Mouse (Mus musculus) small intestine, adult 2 months (tissue): Measurements from ENCODE around the gene Sptbn2. TPM values are rescaled to one million over a fixed set of nuclear protein-coding genes. Genes with fewer than 3 reads are reported as not detected.

Source experiments
- H3K27ac ChIP-seq: fragments of 200-500 bp; 2 replicates; pipeline ENCODE4 v1.5.1; 2012; ENCODE audit warnings: low read depth, low read length, control low read depth, inconsistent platforms; ENCODE audit not compliant: insufficient read depth
- H3K27me3 ChIP-seq: fragments of 200-500 bp; 2 replicates; pipeline ENCODE4 v1.6.1; 2012; ENCODE audit warnings: mild to moderate bottlenecking, moderate library complexity, low read length, inconsistent platforms; ENCODE audit not compliant: control insufficient read depth, insufficient read depth
- H3K36me3 ChIP-seq: fragments of 200-500 bp; 2 replicates; pipeline ENCODE4 v1.6.1; 2012; ENCODE audit warnings: mild to moderate bottlenecking, low read length, control low read depth, inconsistent platforms; ENCODE audit not compliant: control insufficient read depth, insufficient read depth
- H3K4me1 ChIP-seq: fragments of 200-500 bp; 2 replicates; pipeline ENCODE4 v1.6.1; 2012; ENCODE audit warnings: low read length, inconsistent platforms, mixed read lengths; ENCODE audit not compliant: control insufficient read depth, insufficient read depth, insufficient read length
- H3K4me3 ChIP-seq: fragments of 200-500 bp; 2 replicates; pipeline ENCODE4 v1.5.1; 2012; ENCODE audit warnings: low read depth, mild to moderate bottlenecking, control low read depth, inconsistent platforms, low read length, moderate library complexity
- CTCF ChIP-seq: fragments of 200-500 bp; IDR thresholded peaks from 2 replicates; pipeline ENCODE4 v1.5.1; 2012; ENCODE audit warnings: low read depth, mild to moderate bottlenecking, control low read depth, inconsistent platforms, low read length, moderate library complexity, mixed read lengths; ENCODE audit not compliant: insufficient replicate concordance, insufficient read length; ENCODE audit errors: extremely low read depth
- POLR2A ChIP-seq: fragments of 200-500 bp; IDR thresholded peaks from 2 replicates; pipeline ENCODE4 v1.6.1; 2012; ENCODE audit warnings: low read depth, mild to moderate bottlenecking, control low read depth, inconsistent platforms, low read length, moderate library complexity
- whole genome bisulfite sequencing: fragments of 180-500 bp; shearing (Covaris S2); methylation state at CpG from one replicate; pipeline ENCODE4 v1.1.7; 2018; 5-methylcytosine and 5-hydroxymethylcytosine counted together
- polyA plus RNA-seq: library from polyadenylated mRNA; depleted of rRNA; stranded (reverse); fragments of >200 nt; gene quantifications from 2 replicates; pipeline ENCODE4 v1.2.3, GENCODE M21; 2012

Sptbn2 gene
- polyA plus RNA-seq, 1 experiment, result 0.19 TPM

- H3K27ac ChIP-seq, result no peak overlapping the region
- no peaks in the 10 kb centered on the region for H3K4me1 ChIP-seq
- 82% methylated on average over 14 of the region's 14 CpGs for WGBS
- TF ChIP-seq CTCF, result no peak
- TF ChIP-seq POLR2A, result no peak
- no peaks in the 10 kb centered on the region for H3K36me3 ChIP-seq
- H3K4me3 ChIP-seq, result no peak overlapping the region
- no peaks in the 10 kb centered on the region for H3K27me3 ChIP-seq
Observed at GRCm38 (mm10) chr19:4744026-4744425, 33.1 kb downstream of the Sptbn2 start.

- Histone ChIP-seq H3K27me3 (no peaks in the 10 kb centered on the region), H3K4me3 (no peak overlapping the region), H3K4me1 (no peaks in the 10 kb centered on the region), H3K36me3 (no peaks in the 10 kb centered on the region), H3K27ac (no peak overlapping the region)
- 51% methylated on average over 9 of the region's 9 CpGs for WGBS
- TF ChIP-seq CTCF (no peak), POLR2A (no peak)
Observed at GRCm38 (mm10) chr19:4745057-4745456, 34.1 kb downstream of the Sptbn2 start.

DNA sequence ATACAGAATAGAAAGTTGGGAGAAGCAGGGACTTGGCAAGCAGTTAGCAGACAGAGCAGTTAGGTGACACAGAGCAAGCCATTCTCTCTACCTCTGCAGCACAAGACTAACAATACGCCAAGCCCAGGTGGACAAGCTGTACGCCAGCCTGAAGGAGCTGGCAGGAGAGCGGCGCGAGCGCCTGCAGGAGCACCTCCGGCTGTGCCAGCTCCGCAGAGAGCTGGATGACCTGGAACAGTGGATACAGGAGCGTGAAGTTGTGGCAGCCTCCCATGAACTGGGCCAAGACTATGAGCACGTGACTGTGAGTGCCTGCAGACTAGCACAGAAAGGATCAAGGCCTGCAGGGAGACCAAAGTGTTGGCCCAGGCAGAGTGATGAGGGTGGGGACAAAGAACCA lies 34.7 kb downstream of the Sptbn2 start:
- Histone ChIP-seq H3K4me1 (no peaks in the 10 kb centered on the region), H3K4me3 (no peak overlapping the region), H3K36me3 (no peaks in the 10 kb centered on the region), H3K27ac (no peak overlapping the region), H3K27me3 (no peaks in the 10 kb centered on the region)
- WGBS, result 92% methylated on average over 10 of the region's 10 CpGs
- TF ChIP-seq CTCF (no peak), POLR2A (no peak)

GRCm38 (mm10) chr19:4746611-4747010 lies 35.6 kb downstream of the Sptbn2 start:
- Histone ChIP-seq H3K4me1 (no peaks in the 10 kb centered on the region), H3K4me3 (no peak overlapping the region), H3K36me3 (no peaks in the 10 kb centered on the region), H3K27me3 (no peaks in the 10 kb centered on the region), H3K27ac (no peak overlapping the region)
- 80% methylated on average over 14 of the region's 14 CpGs for WGBS
- TF ChIP-seq POLR2A, result no peak
- TF ChIP-seq CTCF, result no peak

GRCm38 (mm10) chr19:4747631-4748312 lies 36.8 kb downstream of the Sptbn2 start:
- H3K4me1 ChIP-seq, result no peaks in the 10 kb centered on the region
- 89% methylated on average over 9 of the region's 9 CpGs for WGBS
- H3K27ac ChIP-seq, result no peak overlapping the region
- H3K36me3 ChIP-seq, result no peaks in the 10 kb centered on the region
- TF ChIP-seq POLR2A (no peak), CTCF (no peak)
- no peak overlapping the region for H3K4me3 ChIP-seq
- no peaks in the 10 kb centered on the region for H3K27me3 ChIP-seq

- Histone ChIP-seq H3K27me3 (no peaks in the 10 kb centered on the region), H3K4me1 (no peaks in the 10 kb centered on the region), H3K4me3 (no peak overlapping the region), H3K27ac (no peak overlapping the region), H3K36me3 (no peaks in the 10 kb centered on the region)
- TF ChIP-seq POLR2A (no peak), CTCF (no peak)
- WGBS, result 80% methylated on average over 10 of the region's 10 CpGs
Observed at GRCm38 (mm10) chr19:4748493-4748892, 37.5 kb downstream of the Sptbn2 start.

DNA sequence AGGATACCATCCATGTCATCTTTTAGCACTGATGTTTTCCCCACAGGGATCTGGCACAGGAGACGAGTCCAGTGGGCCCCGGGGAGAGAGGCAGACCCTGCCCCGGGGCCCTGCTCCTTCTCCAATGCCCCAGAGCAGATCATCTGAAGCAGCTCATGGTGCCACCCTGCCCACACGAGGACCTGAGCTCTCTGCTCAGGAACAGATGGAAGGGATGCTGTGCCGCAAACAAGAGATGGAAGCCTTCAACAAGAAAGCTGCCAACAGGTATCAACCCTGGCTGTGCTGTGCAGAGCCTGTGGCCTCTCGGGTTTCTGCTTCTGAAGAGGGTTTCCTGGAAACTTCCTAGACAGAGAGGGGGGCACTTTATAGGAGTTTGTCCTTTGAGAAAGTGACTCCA lies 39.0 kb downstream of the Sptbn2 start:
- Histone ChIP-seq H3K27ac (no peak overlapping the region), H3K36me3 (no peaks in the 10 kb centered on the region), H3K4me1 (no peaks in the 10 kb centered on the region), H3K4me3 (no peak overlapping the region), H3K27me3 (no peaks in the 10 kb centered on the region)
- WGBS, result 84% methylated on average over 6 of the region's 6 CpGs
- TF ChIP-seq CTCF, result no peak
- no peak for TF ChIP-seq POLR2A
